Comparison of ENCODE assay signal across 8 mouse cellular contexts in the genomic region with DNA sequence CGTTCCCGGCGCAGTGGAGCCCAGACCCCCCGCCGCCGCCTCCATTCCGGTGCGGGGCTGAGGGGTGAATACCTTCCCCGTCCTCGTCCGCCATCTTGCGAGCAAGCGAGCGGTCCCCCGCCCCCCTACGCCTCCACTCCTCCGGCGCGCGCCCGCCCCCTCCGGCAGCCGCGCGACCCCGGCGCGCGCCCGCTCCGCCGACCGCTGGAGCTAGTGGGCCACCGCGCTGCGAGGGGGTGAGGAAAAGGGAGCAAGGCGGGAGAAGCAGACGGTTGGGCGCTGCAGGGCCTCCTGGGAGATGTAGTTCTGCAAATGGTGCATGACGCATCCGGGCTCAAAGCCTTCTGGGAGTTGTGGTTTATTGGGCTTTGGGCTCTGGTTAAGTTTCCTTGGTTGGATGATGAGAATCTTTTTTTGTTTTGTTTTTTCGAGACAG. TPM values are rescaled to one million over a fixed set of nuclear protein-coding genes. Genes with fewer than 3 reads are reported as not detected.
A peak's percentile ranks its signal among the peaks of the same experiment; 100 is the strongest.
DNase-seq lines count a peak whose midpoint lies in the region; ATAC-seq lines count a peak whose summit lies in the region.

A gene (minus strand): TSS at position 261 of the 436 bp plus-strand sequence.

- H3K4me1 ChIP-seq in forebrain, embryonic 10.5 days = peaks cover 32% of the 10 kb centered on the region
- peaks cover 13% of the 10 kb centered on the region for H3K4me1 ChIP-seq in heart, embryonic 16.5 days (ENCODE audit: control insufficient read depth, insufficient read depth, low read length)
- H3K4me1 ChIP-seq in liver, embryonic 15.5 days (replicated peaks) = peaks cover 22% of the 10 kb centered on the region
- peaks cover 19% of the 10 kb centered on the region for H3K4me1 ChIP-seq in neural tube, embryonic 12.5 days

- peak within 1 kb of the TSS; percentile 81 for H3K9ac ChIP-seq in heart, embryonic 16.5 days (ENCODE audit: low read length)
- H3K9ac ChIP-seq in liver, embryonic 15.5 days = peak within 1 kb of the TSS; percentile 85
- H3K9ac ChIP-seq in neural tube, embryonic 12.5 days = peak within 1 kb of the TSS; percentile 88

- peak; percentile 53 for DNase-seq in c-Kit-negative CD71-positive TER-119-positive erythroid progenitor cells, embryonic 14.5 days (ENCODE audit: low read depth, low spot score)
- DNase-seq in forebrain, embryonic 10.5 days (ENCODE audit: extremely low spot score, low spot score) = peak; percentile 90
- DNase-seq in kidney, postnatal 36 days = peak; percentile 90 to 92
- DNase-seq in telencephalon, adult 2 months (ENCODE audit: low read depth, low spot score) = peak; percentile 92

- peak within 1 kb of the TSS; percentile 94 for H3K4me3 ChIP-seq in forebrain, embryonic 10.5 days
- peak within 1 kb of the TSS; percentile 65 for H3K4me3 ChIP-seq in heart, embryonic 16.5 days (ENCODE audit: low read length)
- peak within 1 kb of the TSS; percentile 93 for H3K4me3 ChIP-seq in liver, embryonic 15.5 days (replicated peaks)
- H3K4me3 ChIP-seq in neural tube, embryonic 12.5 days = peak within 1 kb of the TSS; percentile 88

- peak; percentile 89 for ATAC-seq in CD4-positive, CD25-positive, alpha-beta regulatory T cell, adult 4 months
- peak; percentile 98 for ATAC-seq in heart, embryonic 16.5 days (replicated peaks; ENCODE audit: extremely low read depth, insufficient read depth, low FRiP score)
- ATAC-seq in liver, embryonic 15.5 days (ENCODE audit: insufficient read depth) = peak; percentile 91
- peak; percentile 99 for ATAC-seq in neural tube, embryonic 12.5 days (ENCODE audit: low FRiP score, low read depth)

- no peaks in the 10 kb centered on the region for H3K27me3 ChIP-seq in forebrain, embryonic 10.5 days (ENCODE audit: poor library complexity, severe bottlenecking)
- H3K27me3 ChIP-seq in heart, embryonic 16.5 days (ENCODE audit: control insufficient read depth, insufficient read depth, low read length) = no peaks in the 10 kb centered on the region
- H3K27me3 ChIP-seq in liver, embryonic 15.5 days = no peaks in the 10 kb centered on the region
- H3K27me3 ChIP-seq in neural tube, embryonic 12.5 days (replicated peaks) = no peaks in the 10 kb centered on the region

- H3K9me3 ChIP-seq in forebrain, embryonic 10.5 days = no peaks in the 10 kb centered on the region
- H3K9me3 ChIP-seq in heart, embryonic 16.5 days (replicated peaks; ENCODE audit: control insufficient read depth, low read length) = no peaks in the 10 kb centered on the region
- H3K9me3 ChIP-seq in liver, embryonic 15.5 days (replicated peaks) = no peaks in the 10 kb centered on the region
- no peaks in the 10 kb centered on the region for H3K9me3 ChIP-seq in neural tube, embryonic 12.5 days

- H3K36me3 ChIP-seq in forebrain, embryonic 10.5 days (replicated peaks) = no peaks in the 10 kb centered on the region
- no peaks in the 10 kb centered on the region for H3K36me3 ChIP-seq in heart, embryonic 16.5 days (ENCODE audit: control insufficient read depth, insufficient read depth)
- H3K36me3 ChIP-seq in liver, embryonic 15.5 days (replicated peaks) = no peaks in the 10 kb centered on the region
- H3K36me3 ChIP-seq in neural tube, embryonic 12.5 days = no peaks in the 10 kb centered on the region

- WGBS in forebrain, embryonic 10.5 days = under 1% methylated on average over 42 of the region's 42 CpGs
- WGBS in heart, embryonic 16.5 days = 1% methylated on average over 42 of the region's 42 CpGs
- WGBS in liver, embryonic 15.5 days (ENCODE audit: insufficient replicate concordance) = under 1% methylated on average over 42 of the region's 42 CpGs
- 1% methylated on average over 40 of the region's 42 CpGs for WGBS in neural tube, embryonic 12.5 days

- peak within 1 kb of the TSS; percentile 96 for H3K27ac ChIP-seq in forebrain, embryonic 10.5 days
- H3K27ac ChIP-seq in heart, embryonic 16.5 days (ENCODE audit: low read length) = peak within 1 kb of the TSS; percentile 72
- peak within 1 kb of the TSS; percentile 84 for H3K27ac ChIP-seq in liver, embryonic 15.5 days (replicated peaks)
- H3K27ac ChIP-seq in neural tube, embryonic 12.5 days = peak within 1 kb of the TSS; percentile 80

- H3K4me2 ChIP-seq in heart, embryonic 16.5 days (ENCODE audit: low read depth, low read length) = peak within 1 kb of the TSS; percentile 92
- peak within 1 kb of the TSS; percentile 94 for H3K4me2 ChIP-seq in liver, embryonic 15.5 days
- peak within 1 kb of the TSS; percentile 89 for H3K4me2 ChIP-seq in neural tube, embryonic 12.5 days (replicated peaks)

RNA-seq across cellular contexts. Expression of the gene that starts here (rescaled TPM):
- polyA plus RNA-seq in CD4-positive, CD25-positive, alpha-beta regulatory T cell, adult 4 months (2017; shearing (Covaris generic)) = 10 to 100 TPM; 17.1 TPM
- 41.2 and 46.5 TPM in 2 replicates for polyA plus RNA-seq in forebrain, embryonic 10.5 days (2016; fragmentation: Nextera tagmentation; extraction: Ambion mirVana)
- polyA plus RNA-seq in heart, embryonic 16.5 days (2015; fragmentation: Nextera tagmentation; extraction: Ambion mirVana) = 30.5 and 31.2 TPM in 2 replicates
- polyA plus RNA-seq in liver, embryonic 15.5 days (2015; fragmentation: Nextera tagmentation; extraction: Ambion mirVana) = 12.0 and 12.1 TPM in 2 replicates
- polyA plus RNA-seq in neural tube, embryonic 12.5 days (2016; fragmentation: Nextera tagmentation; extraction: Ambion mirVana) = 66.5 and 66.9 TPM in 2 replicates

Comparison
In these comparisons a context has a peak if more than half of its experiments do, and no peak if none do; other contexts are left out.
1. Peak in every context shown above with its lines: DNase-seq, ATAC-seq, H3K4me3 ChIP-seq and H3K27ac ChIP-seq.